Mouse (Mus musculus): ENCODE data around the gene Chd4.

- no peak for TF ChIP-seq CTCF (IDR thresholded peaks at IDR 0.05; ENCODE audit: low read depth, low read length)
- TF ChIP-seq POLR2A (IDR thresholded peaks at IDR 0.05; ENCODE audit: extremely low read depth, insufficient read depth, low read length), result no peak
Observed at GRCm38 (mm10) chr6:125145479-125145951, 49.7 kb downstream of the Chd4 start.
